Mouse (Mus musculus) testis, postnatal 10 days (tissue): ENCODE measurements around the gene Itih4.
A peak's percentile ranks its signal among the peaks of the same experiment; 100 is the strongest.

ENCODE experiments used
- DNase-seq: peaks from one replicate; pipeline ENCODE4 v3.0.0; 2021; ENCODE audit warnings: low spot score

The Itih4 gene

GRCm38 (mm10) chr14:30879794-30880193 is 6.5 kb upstream of the Itih4 start:
- DNase-seq: no peak

DNA sequence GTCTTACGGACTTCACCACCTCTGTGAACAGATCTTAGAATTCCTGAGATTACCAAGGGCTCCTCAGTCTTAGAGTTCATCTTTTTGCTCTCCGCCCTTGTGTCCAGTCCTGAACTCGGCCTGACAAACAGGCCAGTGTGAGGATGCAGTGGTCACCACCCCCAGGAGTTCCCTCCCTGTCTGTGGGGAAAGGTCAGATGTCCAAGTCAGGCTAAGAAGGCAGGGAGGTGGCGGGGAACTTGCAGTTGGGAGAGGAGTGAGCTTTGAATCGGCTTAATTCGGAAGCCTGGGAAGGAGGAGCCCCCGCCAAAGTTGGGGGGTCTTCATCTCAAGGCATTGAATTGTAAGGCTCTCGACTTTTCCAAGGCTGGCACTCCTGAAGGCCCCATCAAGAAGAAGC is 6.0 kb upstream of the Itih4 start:
- no peak for DNase-seq

DNA sequence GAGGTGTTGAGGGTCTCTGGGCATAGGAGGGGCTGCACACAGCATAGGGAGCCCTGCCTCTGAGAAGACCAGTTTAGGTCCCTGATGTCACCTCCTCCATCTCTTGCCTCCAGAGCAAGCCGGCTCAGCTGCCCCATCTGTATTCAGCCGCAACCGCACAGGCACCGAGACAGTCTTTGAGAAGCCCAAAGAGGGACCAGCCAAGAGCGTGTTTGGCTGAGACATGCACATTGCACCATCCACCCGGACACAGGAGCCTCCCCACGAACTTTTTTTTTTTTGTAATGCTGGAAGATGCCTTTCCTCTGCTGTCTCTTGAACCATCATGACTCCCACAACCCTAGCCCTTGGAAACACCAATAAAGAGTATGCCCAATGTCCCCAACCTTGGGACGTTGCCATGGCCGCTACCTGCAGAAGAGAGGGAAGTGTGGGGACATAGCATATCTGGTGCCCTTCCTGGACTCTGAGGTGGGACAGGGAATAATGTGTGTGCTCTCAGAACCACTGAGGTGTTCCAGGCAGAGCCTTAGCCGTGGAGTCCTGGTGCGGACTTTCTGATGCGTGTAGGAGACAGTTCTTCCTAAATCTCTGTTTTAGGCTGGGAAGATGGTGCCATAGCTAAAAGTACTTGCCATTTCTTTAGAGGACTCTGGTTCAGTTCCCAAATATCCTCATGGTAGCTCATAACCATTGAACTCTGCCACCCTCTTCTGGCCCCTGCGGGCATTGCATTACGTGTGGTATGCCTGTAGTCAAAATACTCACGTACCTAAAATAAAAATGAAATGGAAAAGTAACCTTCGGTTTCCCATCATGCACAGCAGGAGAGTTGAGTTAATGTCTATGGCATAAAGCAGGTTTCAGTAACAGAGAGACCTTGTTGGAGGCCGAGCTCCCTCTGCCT is 5.2 kb upstream of the Itih4 start:
- DNase-seq: peak; percentile 85

DNA sequence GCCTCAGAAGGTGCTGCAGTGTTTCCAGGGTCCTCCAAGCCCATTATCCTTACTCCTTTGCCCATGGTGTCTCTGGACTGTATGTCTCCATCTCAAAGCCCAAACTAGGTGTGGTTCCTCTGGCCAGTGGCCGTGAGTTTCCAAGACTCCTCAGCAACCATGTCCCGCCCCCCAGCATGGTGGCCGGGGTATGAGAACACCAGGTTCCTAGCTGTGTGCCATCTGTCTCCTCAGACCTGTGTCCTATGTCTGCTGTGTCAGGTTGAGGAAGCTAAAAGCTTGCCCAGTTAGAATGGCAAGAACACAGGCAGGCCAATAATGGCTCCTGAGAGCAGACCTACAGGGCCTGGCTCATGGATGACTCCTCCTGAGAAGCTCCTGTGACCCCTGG is 4.6 kb upstream of the Itih4 start:
- DNase-seq: no peak

DNA sequence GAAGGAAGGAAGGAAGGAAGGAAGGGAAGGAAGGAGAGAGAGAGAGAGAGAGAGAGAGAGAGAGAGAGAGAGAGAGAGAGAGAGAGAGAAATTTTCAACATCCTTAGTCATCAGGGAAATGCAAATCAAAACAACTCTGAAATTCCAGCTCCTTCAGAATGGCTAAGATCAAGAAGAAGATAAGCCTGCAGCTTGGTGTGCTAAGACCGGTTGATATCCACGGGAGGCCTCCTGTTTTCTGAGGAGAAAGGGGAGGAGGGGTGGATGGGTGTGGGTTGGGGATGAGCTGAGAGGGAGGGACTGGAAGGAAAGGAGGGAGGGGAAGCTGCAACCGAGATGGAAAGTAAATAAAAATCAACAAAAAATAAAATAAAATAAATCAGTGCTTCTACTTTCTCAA is 978 bp upstream of the Itih4 start:
- no peak for DNase-seq

DNA sequence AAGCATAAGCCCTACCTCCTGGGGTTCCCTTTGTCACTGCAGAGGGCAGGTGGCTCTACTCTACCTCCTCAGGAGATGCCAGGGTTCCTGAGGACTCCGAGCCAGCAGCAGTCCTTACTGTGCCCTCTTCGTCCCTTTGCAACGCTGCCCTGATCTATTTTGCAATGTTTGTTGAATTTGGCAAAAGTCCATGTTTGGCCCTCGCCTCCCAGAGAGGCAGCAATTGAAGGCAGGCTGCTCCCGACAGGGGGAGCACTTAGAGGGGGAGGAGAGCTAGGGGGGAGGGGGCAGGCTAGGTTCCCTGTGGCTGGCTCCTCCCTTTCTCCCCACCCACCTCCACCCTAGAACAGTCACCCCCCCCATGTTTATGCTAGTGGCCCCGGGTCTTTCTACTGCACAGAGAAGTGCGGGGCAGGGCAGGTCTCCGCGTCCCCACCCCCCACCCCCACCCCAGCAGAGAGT is 2.0 kb downstream of the Itih4 start:
- peak; percentile 72 for DNase-seq

DNA sequence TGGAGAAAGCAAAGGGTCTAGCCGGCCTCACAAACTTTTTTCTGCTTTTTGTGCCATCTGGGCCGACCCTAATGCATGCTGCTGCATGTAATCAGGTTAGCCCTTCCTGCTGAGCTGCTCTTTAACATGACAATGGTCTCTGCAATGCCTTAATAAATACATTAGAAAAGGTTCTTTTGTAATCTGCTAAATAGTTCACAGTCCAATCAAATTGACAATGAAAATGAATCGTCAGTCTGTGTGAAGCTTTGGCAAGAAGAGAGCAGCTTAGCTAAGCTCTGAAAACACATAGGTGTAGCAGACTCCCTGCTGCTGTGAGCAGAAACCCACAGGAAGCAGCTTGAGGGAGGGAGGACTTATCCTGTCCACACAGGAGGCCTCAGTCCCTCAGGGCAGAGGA is 13.7 kb downstream of the Itih4 start:
- no peak for DNase-seq

DNA sequence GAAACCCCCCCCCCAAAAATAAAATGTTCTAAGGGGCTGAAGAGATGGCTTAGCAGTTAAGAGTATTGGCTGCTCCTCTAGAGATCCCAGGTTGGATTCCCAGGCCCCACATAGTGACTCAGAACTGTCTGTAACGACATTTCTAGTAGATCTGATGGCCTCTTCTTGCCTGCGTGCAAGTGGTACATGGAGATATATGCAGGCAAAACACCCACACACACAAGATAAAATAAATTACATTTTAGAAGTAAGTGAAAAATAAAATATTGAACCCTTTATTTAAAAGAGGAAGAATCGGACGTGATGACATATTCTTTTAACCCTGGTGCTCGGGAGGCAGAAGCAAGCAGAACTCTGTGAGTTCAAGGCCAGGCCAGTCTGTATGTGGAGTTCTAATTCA is 16.4 kb downstream of the Itih4 start:
- no peak for DNase-seq

DNA sequence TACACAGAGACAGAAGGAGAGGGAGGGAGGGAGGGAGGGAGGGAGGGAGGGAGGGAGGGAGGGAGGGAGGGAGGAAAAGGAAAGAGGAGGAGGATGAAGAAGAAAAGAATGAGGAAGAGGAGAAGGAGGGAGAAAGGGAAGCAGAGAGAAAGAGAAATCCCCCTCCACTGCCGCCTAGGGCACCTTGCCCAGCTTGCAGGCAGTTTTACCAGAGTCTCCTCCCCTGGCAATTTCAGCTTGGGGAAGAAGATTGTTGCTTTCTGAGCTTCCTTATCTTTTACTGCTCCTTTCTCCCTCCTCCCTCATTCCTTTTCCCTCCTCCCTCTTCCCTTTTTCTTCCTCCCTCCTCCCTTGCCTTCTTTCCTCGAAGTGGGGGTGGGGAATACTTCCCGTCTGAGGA is 16.8 kb downstream of the Itih4 start:
- no peak for DNase-seq

DNA sequence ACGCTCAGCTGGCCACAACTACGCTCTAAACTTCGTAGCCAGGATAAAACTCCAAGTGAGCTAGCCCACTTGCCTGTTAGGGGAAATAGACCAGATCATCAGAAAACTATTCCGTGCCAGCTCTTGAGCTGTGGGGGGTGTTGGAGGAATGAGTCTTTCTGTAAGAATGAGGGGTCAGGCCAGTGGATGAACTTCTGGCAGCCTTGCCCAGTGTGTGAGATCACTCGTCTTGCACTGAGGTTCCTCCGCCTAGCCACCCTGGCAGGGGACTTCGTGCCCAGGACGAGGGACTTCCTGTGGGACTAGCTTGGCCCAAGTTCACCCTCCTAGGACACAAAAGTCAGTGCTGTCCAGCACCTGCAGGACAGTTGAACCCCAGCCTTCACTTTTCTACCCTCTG is 18.0 kb downstream of the Itih4 start:
- no peak for DNase-seq

GRCm38 (mm10) chr14:30906001-30906400 is 19.7 kb downstream of the Itih4 start:
- DNase-seq: no peak

DNA sequence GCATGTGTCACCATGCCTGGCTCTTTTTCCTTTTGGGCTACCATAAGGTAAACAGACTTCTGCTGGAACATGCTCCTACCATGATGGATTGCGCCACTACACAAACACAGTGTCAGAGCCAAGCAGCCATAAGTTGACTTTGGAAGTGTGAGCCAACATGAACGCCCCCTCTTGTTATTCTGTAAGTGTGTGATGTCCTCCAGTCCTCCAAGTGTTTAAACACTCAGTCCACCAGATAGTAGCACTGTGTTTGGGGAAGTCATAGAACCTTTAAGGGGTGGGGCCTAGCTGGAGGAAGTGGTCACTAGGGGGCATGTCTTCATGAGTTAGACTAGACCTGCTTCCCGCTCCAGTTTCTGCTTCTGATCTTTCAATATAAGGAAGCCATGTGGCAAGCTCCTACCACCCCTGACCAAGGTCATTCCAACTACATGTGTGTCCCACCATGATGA is 21.6 kb downstream of the Itih4 start:
- DNase-seq: no peak

DNA sequence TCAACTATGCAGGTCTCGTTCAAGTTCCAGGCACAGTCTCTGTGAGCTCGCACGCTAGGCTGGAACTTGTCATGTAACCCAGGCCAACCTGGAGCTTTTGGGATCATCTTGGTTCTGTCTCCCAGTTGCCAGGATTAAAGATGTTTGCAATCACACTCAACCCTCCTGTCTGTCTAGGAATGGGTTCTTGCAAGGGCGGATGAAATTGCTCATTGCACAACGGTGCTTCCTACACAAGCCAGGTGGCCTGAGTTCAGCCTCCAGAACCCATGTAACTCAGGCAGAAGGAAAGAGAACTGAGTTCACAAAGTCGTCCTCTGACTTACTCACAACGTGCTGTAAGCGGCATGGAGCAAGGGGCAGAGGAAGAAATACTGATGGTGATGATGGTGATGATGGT is 24.9 kb downstream of the Itih4 start:
- no peak for DNase-seq

DNA sequence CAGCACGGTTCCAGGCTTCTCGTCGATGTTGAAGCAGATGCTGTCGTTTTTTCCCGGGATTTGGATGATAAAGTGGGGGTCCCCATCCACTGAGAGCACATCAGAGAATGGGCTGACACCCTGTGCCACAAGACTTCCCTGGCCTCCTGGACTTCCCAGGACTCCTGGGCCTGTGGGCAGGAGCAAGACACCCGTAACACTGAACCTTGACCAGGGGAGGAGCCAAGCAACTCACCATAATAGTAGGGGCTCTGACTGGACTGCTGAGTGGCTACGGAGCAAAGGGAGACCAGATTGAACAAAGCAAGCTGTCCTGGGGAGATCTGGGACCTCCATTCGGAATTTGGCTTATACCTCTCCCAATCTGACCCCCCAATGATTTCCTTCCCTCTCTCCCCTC is 26.4 kb downstream of the Itih4 start:
- no peak for DNase-seq

GRCm38 (mm10) chr14:30913404-30913803 is 27.1 kb downstream of the Itih4 start:
- DNase-seq: peak; percentile 64

DNA sequence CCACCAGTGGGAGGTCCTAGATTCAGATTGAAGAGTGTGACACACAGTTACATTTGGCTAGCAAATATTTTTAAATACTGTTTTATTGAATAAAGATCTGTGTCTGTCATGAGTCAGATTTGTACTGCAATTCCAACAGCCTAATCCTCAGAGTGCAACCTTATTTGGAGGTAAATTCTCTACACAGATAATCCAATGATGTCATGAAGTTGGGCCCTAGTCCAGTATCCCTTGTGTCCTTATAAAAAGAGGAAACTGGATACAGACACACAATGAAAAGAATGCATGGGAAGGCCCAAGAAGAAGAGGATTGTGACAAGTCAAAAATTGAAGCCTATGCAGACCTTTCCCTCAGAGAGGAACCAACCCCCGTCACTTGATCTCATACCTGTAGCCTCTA is 30.2 kb downstream of the Itih4 start:
- DNase-seq: no peak

- no peak for DNase-seq
Measured at GRCm38 (mm10) chr14:30922053-30922670, 35.9 kb downstream of the Itih4 start.

GRCm38 (mm10) chr14:30923375-30924105 is 37.3 kb downstream of the Itih4 start, which contains the start of gene Itih3:
Gene Itih3, minus strand, starts transcription at chr14:30923760.
- DNase-seq: no peak

- no peak for DNase-seq
Measured at GRCm38 (mm10) chr14:30925492-30925891, 39.2 kb downstream of the Itih4 start.

DNA sequence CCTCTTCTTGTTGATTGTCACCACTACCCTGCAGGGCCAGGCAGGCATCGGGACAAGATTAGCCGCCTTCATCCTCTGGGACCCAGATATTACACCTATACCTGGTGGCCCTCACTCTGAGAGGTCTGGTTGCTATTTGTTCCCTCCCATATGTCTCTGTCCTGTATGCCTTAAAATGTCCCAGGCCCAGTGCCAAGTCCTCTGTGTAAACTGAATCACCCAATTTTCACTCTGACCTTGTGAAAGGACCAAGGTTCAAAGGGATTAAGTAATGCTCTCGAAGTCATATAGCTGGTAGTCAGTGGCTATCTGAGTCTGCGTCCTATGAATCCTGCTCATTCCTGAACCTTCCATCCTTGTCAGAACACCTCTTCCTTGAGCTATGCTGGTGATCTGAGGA is 44.1 kb downstream of the Itih4 start:
- DNase-seq: no peak

- DNase-seq: no peak
Measured at GRCm38 (mm10) chr14:30933351-30933750, 47.1 kb downstream of the Itih4 start.

- no peak for DNase-seq
Measured at GRCm38 (mm10) chr14:30942254-30942653, 56.0 kb downstream of the Itih4 start.

DNA sequence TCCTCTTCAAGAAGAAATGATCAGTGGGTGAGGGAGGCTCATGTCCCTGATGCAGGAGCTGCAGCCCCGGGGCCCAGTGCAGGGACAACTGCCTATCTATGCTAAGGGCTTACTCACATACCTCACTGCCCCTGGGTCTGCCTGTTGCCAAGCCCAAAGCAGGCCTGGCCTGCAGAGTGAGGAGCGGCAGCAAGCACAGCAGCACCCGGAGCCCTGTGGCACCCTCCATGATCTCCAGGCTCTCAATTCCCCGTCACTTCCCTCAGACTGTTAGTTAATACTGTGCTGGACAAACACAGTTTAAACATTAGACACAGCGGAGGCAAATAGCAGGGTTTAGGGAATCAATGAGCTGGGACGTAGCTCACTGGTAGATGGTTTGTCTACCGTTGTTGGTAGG is 56.8 kb downstream of the Itih4 start, which contains the start of gene Itih1:
TSS of gene Itih1 (minus strand) at position 252 of the 400 bp plus-strand sequence.
- DNase-seq: no peak
